Mouse (Mus musculus) adipocyte (in vitro differentiated cells): ENCODE data around the gene Cyp2t4.
A peak's percentile ranks its signal among the peaks of the same experiment; 100 is the strongest.

Source experiments
- DNase-seq: peaks from one replicate; pipeline ENCODE4 v3.0.0-alpha.2; 2016; ENCODE audit warnings: low spot score

Gene Cyp2t4

DNA sequence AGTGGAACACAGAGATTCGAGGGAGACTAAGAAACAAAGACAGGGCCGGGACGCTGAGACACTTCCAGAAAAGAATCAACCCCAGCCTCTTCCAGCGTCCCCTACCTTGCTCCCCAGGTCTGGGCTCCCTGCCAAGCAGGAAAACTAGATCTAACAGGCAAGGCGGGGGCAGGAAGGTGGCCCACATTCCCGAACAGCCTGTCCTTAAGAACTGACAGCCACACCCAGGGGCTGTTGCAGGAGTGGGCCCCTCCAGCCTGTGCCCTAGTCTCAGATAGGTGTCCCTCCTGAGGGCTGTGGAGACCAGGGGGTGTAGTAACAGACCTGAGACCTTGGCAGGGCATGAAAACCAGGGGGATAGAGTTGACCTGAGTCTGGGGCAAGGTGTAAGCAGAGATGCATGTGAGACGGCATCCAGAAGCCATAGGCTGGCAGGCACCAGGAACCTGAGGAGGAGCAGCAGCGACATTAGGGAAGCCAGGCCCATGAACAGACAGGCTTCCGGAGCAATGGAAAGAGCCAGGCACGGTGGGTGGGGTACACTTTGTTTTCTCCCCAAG, at the start of gene Cyp2t4:
Gene Cyp2t4, plus strand, starts transcription at position 510 of the 560 bp plus-strand sequence.
- no peak for DNase-seq

GRCm38 (mm10) chr7:27104882-27105281, 48.6 kb upstream of the Cyp2t4 start:
- DNase-seq, result peak; percentile 59

DNA sequence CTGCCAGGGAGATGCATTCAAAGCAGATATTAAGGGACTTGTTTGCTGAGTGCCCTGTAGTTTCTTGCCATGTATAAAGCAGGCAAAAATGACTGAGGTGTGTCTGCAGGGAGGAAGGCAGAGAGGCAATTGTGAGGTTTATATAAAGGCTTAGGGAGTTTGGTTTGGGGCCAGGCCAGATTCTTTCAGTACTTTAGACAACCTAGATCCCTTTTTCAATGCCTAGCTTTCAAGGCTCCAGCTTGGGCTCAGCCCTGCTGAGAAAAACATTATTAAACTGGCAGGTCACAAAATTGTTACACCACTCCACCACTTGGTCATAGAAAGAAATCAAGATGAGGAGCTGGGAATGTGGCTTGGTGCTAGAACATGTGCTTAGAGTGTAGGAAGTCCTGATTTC, 43.2 kb upstream of the Cyp2t4 start:
- no peak for DNase-seq

DNA sequence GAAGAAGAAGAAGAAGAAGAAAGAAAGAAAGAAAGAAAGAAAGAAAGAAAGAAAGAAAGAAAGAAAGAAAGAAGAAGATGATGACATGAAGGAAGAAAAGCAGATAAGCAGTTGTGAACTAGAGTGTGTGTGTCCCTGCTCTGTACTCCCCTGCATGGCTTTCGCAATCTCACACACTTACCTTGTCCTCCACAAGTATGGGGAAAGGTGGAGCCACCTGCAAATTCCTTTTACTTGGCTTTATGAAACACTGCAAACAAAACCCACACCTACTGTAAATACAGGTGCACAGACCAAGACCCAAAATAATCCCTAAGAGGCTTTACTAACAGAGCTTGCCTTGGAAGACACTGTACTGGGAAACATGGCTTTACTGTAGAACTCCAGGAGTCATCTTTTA, 42.5 kb upstream of the Cyp2t4 start:
- no peak for DNase-seq

GRCm38 (mm10) chr7:27111987-27112386, 41.5 kb upstream of the Cyp2t4 start:
- DNase-seq, result no peak

DNA sequence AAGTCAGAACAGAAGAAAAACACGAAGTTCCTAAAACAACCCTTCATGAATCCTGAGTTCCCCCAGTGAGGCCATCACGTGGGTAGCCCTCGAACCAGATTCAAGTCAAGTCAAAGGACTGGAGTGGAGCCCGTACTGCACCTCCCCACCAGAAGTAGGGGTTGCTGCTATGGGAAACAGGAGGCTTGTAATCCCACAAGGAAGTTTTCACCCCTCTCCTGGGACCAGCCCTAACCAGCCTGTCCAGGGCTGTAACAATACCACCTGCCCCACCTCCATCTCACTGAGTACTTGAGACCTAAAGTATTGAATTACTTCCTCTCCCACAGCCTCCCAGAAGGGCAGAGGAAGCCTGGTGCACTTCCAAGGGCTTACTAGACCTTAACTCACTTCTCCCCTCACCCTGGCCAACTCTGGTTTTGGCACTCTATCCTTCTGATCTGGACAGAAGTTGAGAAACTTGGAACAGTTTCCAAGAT, 35.4 kb upstream of the Cyp2t4 start:
- peak; percentile 89 for DNase-seq

DNA sequence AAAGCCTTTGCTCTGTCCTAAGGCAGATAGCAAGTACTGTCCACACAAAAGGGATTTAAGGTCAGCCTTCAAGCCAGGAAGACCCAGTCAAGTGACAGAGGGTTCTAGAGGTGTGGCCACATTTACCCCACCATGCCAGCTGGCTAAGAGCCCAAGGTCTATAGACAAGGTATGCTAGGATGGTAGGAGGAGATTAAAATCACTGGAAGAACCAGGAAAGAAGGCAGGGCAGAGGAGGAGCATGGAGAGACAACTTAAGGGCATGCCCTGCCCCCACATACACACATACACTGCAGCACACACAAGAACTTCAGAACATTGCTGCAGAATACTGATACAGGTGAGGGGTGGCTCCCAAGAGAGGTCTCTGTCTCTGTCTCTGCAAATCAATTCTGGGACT, 33.8 kb upstream of the Cyp2t4 start, which contains the start of gene Cyp2f2:
Gene Cyp2f2, plus strand, starts transcription at position 234 of the 400 bp plus-strand sequence.
- DNase-seq, result peak; percentile 59

- DNase-seq, result no peak
Measured at GRCm38 (mm10) chr7:27124305-27124832, 29.1 kb upstream of the Cyp2t4 start.

GRCm38 (mm10) chr7:27124969-27125368, 28.5 kb upstream of the Cyp2t4 start:
- DNase-seq, result no peak

- DNase-seq, result peak; percentile 58
Measured at GRCm38 (mm10) chr7:27128162-27128561, 25.4 kb upstream of the Cyp2t4 start.

DNA sequence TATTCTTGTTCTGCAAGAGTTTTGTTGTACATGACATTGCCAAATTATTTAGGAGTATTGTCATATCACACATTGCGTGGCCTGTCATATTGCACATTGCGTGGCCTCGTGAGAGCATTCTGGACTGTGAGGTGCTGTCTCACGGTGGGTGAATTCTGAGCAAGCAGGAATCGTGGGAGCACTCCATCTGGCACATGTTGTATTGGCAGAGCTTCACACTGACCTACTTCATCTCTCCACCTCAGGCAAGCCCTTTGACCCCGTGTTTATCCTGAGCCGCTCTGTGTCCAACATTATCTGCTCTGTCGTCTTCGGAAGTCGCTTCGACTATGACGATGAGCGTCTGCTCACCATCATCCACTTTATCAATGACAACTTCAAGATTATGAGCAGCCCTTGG, 24.6 kb upstream of the Cyp2t4 start:
- DNase-seq, result no peak

- no peak for DNase-seq
Measured at GRCm38 (mm10) chr7:27129811-27130210, 23.7 kb upstream of the Cyp2t4 start.

DNA sequence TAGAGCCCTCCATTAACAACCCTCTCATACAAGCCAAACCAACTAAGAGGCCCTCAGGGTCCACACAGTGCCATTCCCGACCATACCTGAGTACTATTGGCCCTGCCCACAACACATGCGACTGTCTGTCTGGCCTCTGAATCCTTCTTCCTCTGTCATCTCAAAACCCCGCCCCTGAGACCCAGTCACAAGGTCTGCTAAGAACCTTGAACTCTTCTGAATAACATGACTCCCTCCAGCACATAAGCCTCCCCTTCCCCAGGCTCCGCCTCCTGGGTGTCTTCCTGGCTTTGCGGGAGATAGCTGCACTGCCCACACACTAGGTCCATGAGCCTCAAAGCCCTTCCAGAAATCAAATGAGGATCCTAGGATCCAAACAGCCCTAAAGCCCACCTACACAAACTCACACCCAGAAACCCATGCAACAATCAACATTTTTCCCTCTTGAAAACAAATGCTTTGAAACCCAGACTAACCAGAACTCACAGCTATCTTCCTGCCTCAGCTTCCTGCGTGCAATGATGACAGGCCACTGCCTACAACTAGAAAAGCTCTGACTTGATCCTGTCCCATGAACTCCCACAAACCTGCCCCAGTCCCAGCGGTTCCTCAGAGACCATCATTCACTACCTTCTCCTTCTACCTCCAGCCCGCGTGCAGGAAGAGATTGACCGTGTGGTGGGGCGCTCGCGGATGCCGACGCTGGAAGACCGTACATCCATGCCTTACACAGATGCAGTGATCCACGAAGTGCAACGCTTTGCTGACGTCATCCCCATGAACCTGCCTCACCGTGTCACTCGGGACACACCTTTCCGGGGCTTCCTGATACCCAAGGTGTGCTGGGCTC, 22.8 kb upstream of the Cyp2t4 start:
- DNase-seq, result no peak

DNA sequence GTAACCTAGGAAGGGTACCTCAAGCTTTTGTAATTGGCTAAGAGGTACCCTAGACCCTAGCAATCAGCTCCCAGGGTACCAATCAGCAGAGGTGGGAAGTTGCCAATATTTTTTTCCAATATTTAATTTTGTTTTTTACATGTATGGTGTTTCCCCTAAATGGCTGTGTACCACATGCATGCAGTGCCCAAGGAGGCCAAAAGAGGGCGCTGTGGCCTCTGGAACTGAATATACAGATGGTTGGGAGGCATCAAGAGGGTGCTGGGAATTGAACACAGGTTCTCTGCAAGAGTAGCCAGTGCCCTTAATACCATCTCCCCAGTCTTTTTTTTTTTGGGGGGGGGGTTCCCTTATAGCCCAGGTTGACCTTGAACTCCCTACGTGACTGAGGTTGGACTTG, 22.1 kb upstream of the Cyp2t4 start:
- DNase-seq, result no peak

GRCm38 (mm10) chr7:27132588-27132987, 20.9 kb upstream of the Cyp2t4 start:
- peak; percentile 55 for DNase-seq

DNA sequence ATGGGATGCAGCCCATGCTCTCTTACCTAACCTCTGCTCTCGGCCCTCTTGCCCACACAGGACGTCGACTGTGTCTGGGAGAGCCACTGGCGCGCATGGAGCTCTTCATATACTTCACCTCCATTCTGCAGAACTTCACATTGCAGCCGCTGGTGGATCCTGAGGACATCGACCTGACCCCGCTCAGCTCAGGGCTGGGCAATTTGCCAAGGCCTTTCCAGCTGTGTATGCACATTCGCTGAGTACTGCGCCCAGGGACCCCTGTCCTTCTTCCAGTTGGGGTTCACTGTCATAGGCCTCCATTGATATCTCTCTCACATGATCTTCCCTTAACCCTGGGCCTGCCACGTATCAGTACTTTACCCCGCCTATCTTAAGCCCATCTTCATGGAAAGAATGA, 20.4 kb upstream of the Cyp2t4 start:
- DNase-seq, result no peak

DNA sequence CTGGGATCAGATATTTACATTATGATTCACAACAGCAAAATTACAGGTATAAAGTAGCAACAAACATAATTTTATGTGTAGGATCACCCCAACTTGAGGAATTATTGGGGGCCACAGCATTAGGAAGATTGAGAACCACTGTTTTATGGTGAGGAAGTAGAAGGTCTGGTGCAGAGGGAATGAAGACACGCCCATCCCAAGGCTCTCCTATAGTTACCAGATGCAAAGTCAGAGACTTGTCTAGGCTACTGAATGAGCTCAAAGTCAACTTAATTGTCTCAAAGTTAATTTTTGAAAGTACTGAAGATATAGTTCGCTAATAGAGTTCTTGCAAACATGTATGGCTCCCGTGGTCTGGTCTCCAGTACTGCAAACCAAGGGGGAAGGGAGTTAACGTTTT, 19.8 kb upstream of the Cyp2t4 start:
- no peak for DNase-seq

- DNase-seq, result no peak
Measured at GRCm38 (mm10) chr7:27136410-27136996, 17.0 kb upstream of the Cyp2t4 start.

DNA sequence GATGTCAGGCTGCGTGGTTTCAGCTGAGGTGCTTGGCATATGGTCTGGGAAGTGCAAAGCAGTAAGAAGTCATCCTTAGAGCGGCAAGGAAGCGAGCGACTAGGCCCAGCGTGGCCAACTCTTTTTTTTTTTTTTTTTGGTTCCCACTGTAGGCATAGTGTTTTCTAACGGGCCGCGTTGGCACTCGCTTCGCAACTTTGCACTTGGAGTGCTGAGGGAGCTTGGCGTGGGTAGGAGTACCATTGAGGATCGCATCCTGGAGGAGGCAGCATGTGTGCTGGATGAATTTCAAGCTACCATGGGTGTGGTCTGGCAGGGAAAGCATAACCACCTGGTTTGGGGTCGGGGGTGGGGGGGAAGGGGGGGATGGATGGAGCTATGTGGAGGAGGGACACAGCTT, 2.5 kb downstream of the Cyp2t4 start:
- no peak for DNase-seq

GRCm38 (mm10) chr7:27158171-27158570, 4.7 kb downstream of the Cyp2t4 start:
- no peak for DNase-seq

GRCm38 (mm10) chr7:27159256-27159655, 5.7 kb downstream of the Cyp2t4 start:
- DNase-seq, result no peak

- peak; percentile 60 for DNase-seq
Measured at GRCm38 (mm10) chr7:27159882-27160281, 6.4 kb downstream of the Cyp2t4 start.

GRCm38 (mm10) chr7:27160921-27161320, 7.4 kb downstream of the Cyp2t4 start:
- DNase-seq, result no peak
